Mouse (Mus musculus): ENCODE results near the gene Gm21698. TPM values are rescaled to one million over a fixed set of nuclear protein-coding genes. Genes with fewer than 3 reads are reported as not detected.
"Not testable (repeated sequence)": the region's sequence is repeated elsewhere in the genome, so short reads cannot be mapped to it uniquely, and the experiment has no call there.

Gene Gm21698
- polyA plus RNA-seq (2015; fragmentation: Nextera tagmentation; extraction: Ambion mirVana), result 0.28 TPM in 1 of 2 replicates, not detected in the other

DNA sequence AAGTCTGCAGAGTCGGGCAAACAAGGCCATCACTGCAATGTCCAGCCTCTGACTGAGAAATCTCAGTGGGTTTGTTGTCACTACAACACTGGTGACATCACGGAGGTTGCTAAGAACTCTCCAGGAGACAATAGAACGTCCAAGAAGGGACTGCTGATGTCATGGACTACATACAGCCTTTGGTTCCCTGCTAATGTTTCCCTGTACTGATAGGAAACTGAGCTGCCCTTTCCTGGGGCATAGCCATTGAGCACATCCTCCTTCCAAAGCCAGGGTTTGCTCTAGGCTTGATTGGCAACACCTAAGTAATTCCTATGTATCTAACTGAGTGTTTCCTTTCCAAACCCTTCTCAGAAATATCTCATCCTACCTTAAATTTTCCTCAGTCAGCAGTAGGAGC is at the start of gene Gm21698:
Gm21698 (minus strand) TSS at position 101 of the 400 bp plus-strand sequence.
- ATAC-seq; H3K27me3 ChIP-seq (replicated peaks; ENCODE audit: control insufficient read depth, insufficient read depth, low read length); H3K36me3 ChIP-seq (ENCODE audit: control insufficient read depth, insufficient read depth); H3K4me1 ChIP-seq (replicated peaks; ENCODE audit: control insufficient read depth, insufficient read depth, low read length); H3K4me3 ChIP-seq (replicated peaks; ENCODE audit: low read length); H3K9ac ChIP-seq (replicated peaks; ENCODE audit: low read depth, low read length); H3K4me2 ChIP-seq (ENCODE audit: low read length); H3K9me3 ChIP-seq (ENCODE audit: control insufficient read depth, low read length); H3K27ac ChIP-seq (ENCODE audit: low read length): not testable (repeated sequence)
- WGBS, result no CpG with 5 or more reads among the region's 3 CpGs

- H3K4me1 ChIP-seq (replicated peaks; ENCODE audit: control insufficient read depth, insufficient read depth, low read length); H3K27me3 ChIP-seq (replicated peaks; ENCODE audit: control insufficient read depth, insufficient read depth, low read length); H3K4me2 ChIP-seq (ENCODE audit: low read length); ATAC-seq; H3K36me3 ChIP-seq (ENCODE audit: control insufficient read depth, insufficient read depth); H3K9ac ChIP-seq (replicated peaks; ENCODE audit: low read depth, low read length); H3K9me3 ChIP-seq (ENCODE audit: control insufficient read depth, low read length); H3K27ac ChIP-seq (ENCODE audit: low read length); H3K4me3 ChIP-seq (replicated peaks; ENCODE audit: low read length): not testable (repeated sequence)
- WGBS, result no CpG with 5 or more reads among the region's 3 CpGs
Measured at GRCm38 (mm10) chr5:26022816-26023215, 34.4 kb upstream of the Gm21698 start, which contains the start of gene Gm5862. Gene Gm5862 (minus strand): TSS chr5:26022916.

- not testable (repeated sequence) for H3K27me3 ChIP-seq (replicated peaks; ENCODE audit: control insufficient read depth, insufficient read depth, low read length); H3K27ac ChIP-seq (ENCODE audit: low read length); H3K4me3 ChIP-seq (replicated peaks; ENCODE audit: low read length); H3K9me3 ChIP-seq (ENCODE audit: control insufficient read depth, low read length); H3K36me3 ChIP-seq (ENCODE audit: control insufficient read depth, insufficient read depth); H3K4me1 ChIP-seq (replicated peaks; ENCODE audit: control insufficient read depth, insufficient read depth, low read length); H3K4me2 ChIP-seq (ENCODE audit: low read length); ATAC-seq; H3K9ac ChIP-seq (replicated peaks; ENCODE audit: low read depth, low read length)
- WGBS, result 69% methylated on average over 6 of the region's 7 CpGs
Measured at GRCm38 (mm10) chr5:26007697-26008096, 19.2 kb upstream of the Gm21698 start.

- peak overlapping the region; percentile 27 for H3K9ac ChIP-seq (replicated peaks; ENCODE audit: low read depth, low read length)
- not testable (repeated sequence) for H3K27me3 ChIP-seq (replicated peaks; ENCODE audit: control insufficient read depth, insufficient read depth, low read length); H3K36me3 ChIP-seq (ENCODE audit: control insufficient read depth, insufficient read depth); H3K4me1 ChIP-seq (replicated peaks; ENCODE audit: control insufficient read depth, insufficient read depth, low read length); H3K27ac ChIP-seq (ENCODE audit: low read length); H3K9me3 ChIP-seq (ENCODE audit: control insufficient read depth, low read length)
- peak; percentile 90 for ATAC-seq
- peak overlapping the region; percentile 56 for H3K4me2 ChIP-seq (ENCODE audit: low read length)
- WGBS, result 17% methylated on average over 41 of the region's 45 CpGs
- H3K4me3 ChIP-seq (replicated peaks; ENCODE audit: low read length), result peak overlapping the region; percentile 39
Measured at GRCm38 (mm10) chr5:26006937-26007695, 18.7 kb upstream of the Gm21698 start.

DNA sequence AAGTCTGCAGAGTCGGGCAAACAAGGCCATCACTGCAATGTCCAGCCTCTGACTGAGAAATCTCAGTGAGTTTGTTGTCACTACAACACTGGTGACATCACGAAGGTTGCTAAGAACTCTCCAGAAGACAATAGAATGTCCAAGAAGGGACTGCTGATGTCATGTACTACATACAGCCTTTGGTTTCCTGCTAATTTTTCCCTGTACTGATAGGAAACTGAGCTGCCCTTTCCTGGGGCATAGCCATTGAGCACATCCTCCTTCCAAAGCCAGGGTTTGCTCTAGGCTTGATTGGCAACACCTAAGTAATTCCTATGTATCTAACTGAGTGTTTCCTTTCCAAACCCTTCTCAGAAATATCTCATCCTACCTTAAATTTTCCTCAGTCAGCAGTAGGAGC is 16.2 kb upstream of the Gm21698 start, which contains the start of gene Gm1979:
Gm1979 (minus strand) TSS at position 101 of the 400 bp plus-strand sequence.
- H3K4me3 ChIP-seq (replicated peaks; ENCODE audit: low read length); ATAC-seq; H3K9ac ChIP-seq (replicated peaks; ENCODE audit: low read depth, low read length); H3K36me3 ChIP-seq (ENCODE audit: control insufficient read depth, insufficient read depth); H3K9me3 ChIP-seq (ENCODE audit: control insufficient read depth, low read length); H3K27me3 ChIP-seq (replicated peaks; ENCODE audit: control insufficient read depth, insufficient read depth, low read length); H3K4me2 ChIP-seq (ENCODE audit: low read length); H3K4me1 ChIP-seq (replicated peaks; ENCODE audit: control insufficient read depth, insufficient read depth, low read length); H3K27ac ChIP-seq (ENCODE audit: low read length): not testable (repeated sequence)
- WGBS, result 100% methylated on average over 1 of the region's 2 CpGs

GRCm38 (mm10) chr5:25972563-25972962 is 15.9 kb downstream of the Gm21698 start, which contains the start of gene Gm21680:
Gene Gm21680 (minus strand): TSS chr5:25972663.
- H3K27ac ChIP-seq (ENCODE audit: low read length); H3K4me3 ChIP-seq (replicated peaks; ENCODE audit: low read length); ATAC-seq; H3K9me3 ChIP-seq (ENCODE audit: control insufficient read depth, low read length); H3K27me3 ChIP-seq (replicated peaks; ENCODE audit: control insufficient read depth, insufficient read depth, low read length); H3K36me3 ChIP-seq (ENCODE audit: control insufficient read depth, insufficient read depth); H3K4me2 ChIP-seq (ENCODE audit: low read length); H3K9ac ChIP-seq (replicated peaks; ENCODE audit: low read depth, low read length); H3K4me1 ChIP-seq (replicated peaks; ENCODE audit: control insufficient read depth, insufficient read depth, low read length): not testable (repeated sequence)
- WGBS, result no CpG with 5 or more reads among the region's 2 CpGs

- H3K27ac ChIP-seq (ENCODE audit: low read length); H3K4me3 ChIP-seq (replicated peaks; ENCODE audit: low read length); H3K4me1 ChIP-seq (replicated peaks; ENCODE audit: control insufficient read depth, insufficient read depth, low read length); H3K4me2 ChIP-seq (ENCODE audit: low read length); H3K9ac ChIP-seq (replicated peaks; ENCODE audit: low read depth, low read length); H3K27me3 ChIP-seq (replicated peaks; ENCODE audit: control insufficient read depth, insufficient read depth, low read length); H3K36me3 ChIP-seq (ENCODE audit: control insufficient read depth, insufficient read depth); ATAC-seq; H3K9me3 ChIP-seq (ENCODE audit: control insufficient read depth, low read length): not testable (repeated sequence)
- 65% methylated on average over 16 of the region's 17 CpGs for WGBS
Measured at GRCm38 (mm10) chr5:25957050-25957449, 31.4 kb downstream of the Gm21698 start.

DNA sequence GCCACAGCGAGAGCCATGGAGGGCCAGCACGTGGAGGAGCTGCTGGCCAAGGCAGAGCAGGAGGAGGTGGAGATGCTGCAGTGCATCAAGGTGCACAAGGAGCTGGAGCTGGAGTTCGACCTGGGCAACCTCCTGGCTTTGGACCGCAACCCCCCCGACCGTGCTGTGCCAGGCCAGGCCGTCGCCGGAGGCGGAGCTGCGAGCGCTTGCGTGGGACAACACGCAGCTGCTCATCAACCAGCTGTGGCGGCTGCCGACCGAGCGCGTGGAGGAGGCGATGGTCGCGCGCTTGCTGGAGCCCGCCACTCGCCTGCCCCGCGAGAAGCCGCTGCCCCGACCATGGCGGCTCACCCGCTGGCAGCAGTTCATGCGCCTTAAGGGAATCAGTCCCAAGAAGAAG is 31.8 kb downstream of the Gm21698 start:
- WGBS, result 36% methylated on average over 31 of the region's 32 CpGs
- H3K4me3 ChIP-seq (replicated peaks; ENCODE audit: low read length), result peak overlapping the region; percentile 27
- H3K4me1 ChIP-seq (replicated peaks; ENCODE audit: control insufficient read depth, insufficient read depth, low read length); H3K9me3 ChIP-seq (ENCODE audit: control insufficient read depth, low read length); H3K9ac ChIP-seq (replicated peaks; ENCODE audit: low read depth, low read length); H3K27me3 ChIP-seq (replicated peaks; ENCODE audit: control insufficient read depth, insufficient read depth, low read length); H3K36me3 ChIP-seq (ENCODE audit: control insufficient read depth, insufficient read depth); H3K27ac ChIP-seq (ENCODE audit: low read length): not testable (repeated sequence)
- peak; percentile 74 for ATAC-seq
- H3K4me2 ChIP-seq (ENCODE audit: low read length), result peak overlapping the region; percentile 40

GRCm38 (mm10) chr5:25954317-25954716 is 34.1 kb downstream of the Gm21698 start, which contains the start of gene Gm21671:
Gene Gm21671 (minus strand): TSS chr5:25954417.
- not testable (repeated sequence) for H3K4me1 ChIP-seq (replicated peaks; ENCODE audit: control insufficient read depth, insufficient read depth, low read length); H3K4me3 ChIP-seq (replicated peaks; ENCODE audit: low read length); H3K27me3 ChIP-seq (replicated peaks; ENCODE audit: control insufficient read depth, insufficient read depth, low read length); H3K4me2 ChIP-seq (ENCODE audit: low read length); H3K9ac ChIP-seq (replicated peaks; ENCODE audit: low read depth, low read length); H3K9me3 ChIP-seq (ENCODE audit: control insufficient read depth, low read length); ATAC-seq; H3K27ac ChIP-seq (ENCODE audit: low read length); H3K36me3 ChIP-seq (ENCODE audit: control insufficient read depth, insufficient read depth)
- WGBS, result 80% methylated on average over 2 of the region's 2 CpGs

Measured in forebrain, embryonic 16.5 days (tissue).